In the genomic region with DNA sequence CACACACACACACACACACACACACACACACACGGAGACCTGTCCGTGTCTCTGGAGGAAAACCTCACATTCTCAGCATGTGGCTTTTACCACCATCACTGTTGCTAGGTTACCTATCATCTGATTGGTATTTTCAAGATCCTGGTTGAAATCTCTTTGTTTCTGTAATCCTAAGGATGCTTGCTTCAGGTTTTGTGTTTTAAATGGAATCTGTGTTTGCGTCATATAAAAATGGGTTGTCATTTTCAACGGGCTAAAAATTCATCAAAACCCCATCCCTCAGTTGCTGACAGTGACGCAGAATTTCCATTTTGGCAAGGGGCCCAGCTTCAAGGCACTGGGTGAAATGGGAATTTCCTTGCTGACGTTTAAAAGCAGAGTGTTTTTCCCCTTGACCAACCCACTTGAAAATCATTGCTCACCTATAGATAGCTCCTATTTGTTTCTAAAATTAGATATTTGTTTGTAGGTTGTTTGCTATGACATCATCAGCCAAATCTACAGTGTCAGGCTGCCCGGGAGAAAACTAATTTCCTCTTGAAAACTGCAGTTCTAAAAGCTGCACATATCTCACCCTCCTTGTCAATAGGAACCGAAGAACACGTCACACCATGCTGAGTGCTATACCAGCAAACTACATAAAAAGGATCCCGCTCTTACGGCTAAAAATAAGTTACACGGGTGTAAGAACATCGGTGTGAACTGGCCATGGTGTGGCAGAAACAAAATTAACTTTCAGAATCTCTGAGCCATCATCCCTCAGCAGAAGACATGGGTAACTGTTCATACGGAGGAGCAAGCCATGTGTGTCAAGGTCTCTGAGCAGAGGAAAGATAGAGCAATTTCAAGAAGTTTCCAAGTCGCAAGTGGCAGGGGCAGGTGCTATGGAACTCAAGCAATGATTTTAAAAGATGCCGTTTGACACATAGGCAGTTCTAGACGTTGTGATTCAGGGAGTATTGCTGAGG, we compare ENCODE assay signal across 11 mouse cellular contexts. TPM values are rescaled to one million over a fixed set of nuclear protein-coding genes. Genes with fewer than 3 reads are reported as not detected.
DNase-seq lines count a peak whose midpoint lies in the region; ATAC-seq lines count a peak whose summit lies in the region.
"Had no signal": no experiment of that assay in that cellular context is flagged by ENCODE, and none has a peak within 500 bp of the region (broad histone marks: within the 10 kb centered on the region; RNA-seq: fewer than 3 reads in every experiment).

No protein-coding gene starts in this region.

- no peaks in the 10 kb centered on the region for H3K9me3 ChIP-seq in hindbrain, embryonic 16.5 days (ENCODE audit: control insufficient read depth, low read length)
- H3K9me3 ChIP-seq: midbrain, embryonic 12.5 days had no signal

- peaks cover 7% of the 10 kb centered on the region for H3K4me1 ChIP-seq in hindbrain, embryonic 16.5 days (ENCODE audit: control insufficient read depth, insufficient read depth, low read depth, low read length)

- H3K4me2 ChIP-seq in hindbrain, embryonic 16.5 days (ENCODE audit: low read length) = no peak overlapping the region; the same call in 1 of the 2 replicates
- H3K4me2 ChIP-seq: midbrain, embryonic 12.5 days had no signal

- DNase-seq in gastrocnemius, postnatal 10 days = peak; percentile 12
- DNase-seq in gastrocnemius, adult 18-20 months (ENCODE audit: low spot score) = no peak
- peak; percentile 89 for DNase-seq in CD4-positive helper T cell, adult 2 months (ENCODE audit: low read depth, low spot score)
- peak; percentile 62 for DNase-seq in brain, adult 2 months (ENCODE audit: low read depth, low spot score)
- DNase-seq in liver = no peak
- no peak for DNase-seq in gastrocnemius, adult 8-10 months (ENCODE audit: low spot score in 2 of 2)
- DNase-seq in frontal cortex, postnatal 25 days (ENCODE audit: low spot score in 2 of 2) = no peak
- DNase-seq: cerebellum, adult 8-10 months; gastrocnemius, postnatal 36 days had no signal

- peak; percentile 73 for ATAC-seq in hindbrain, embryonic 16.5 days

- no peak overlapping the region for H3K4me3 ChIP-seq in hindbrain, embryonic 16.5 days (ENCODE audit: low read length)
- H3K4me3 ChIP-seq: midbrain, embryonic 12.5 days had no signal

- H3K27me3 ChIP-seq in hindbrain, embryonic 16.5 days (replicated peaks; ENCODE audit: control insufficient read depth, insufficient read depth, low read length) = no peaks in the 10 kb centered on the region
- H3K27me3 ChIP-seq: midbrain, embryonic 12.5 days had no signal

- no peak overlapping the region for H3K9ac ChIP-seq in hindbrain, embryonic 16.5 days (ENCODE audit: low read depth, low read length)
- H3K9ac ChIP-seq: midbrain, embryonic 12.5 days had no signal

- 62% methylated on average over 17 of the region's 17 CpGs for WGBS in hindbrain, embryonic 16.5 days

- peak overlapping the region; percentile 34; the same call in 1 of the 2 replicates for H3K27ac ChIP-seq in hindbrain, embryonic 16.5 days (ENCODE audit: low read depth, low read length)
- H3K27ac ChIP-seq: midbrain, embryonic 12.5 days had no signal

- no peaks in the 10 kb centered on the region for H3K36me3 ChIP-seq in hindbrain, embryonic 16.5 days (ENCODE audit: control insufficient read depth, insufficient read depth, low read length)
- H3K36me3 ChIP-seq: midbrain, embryonic 12.5 days had no signal

RNA-seq across cellular contexts. Expression of gene Rasgrp1, which starts 47.4 kb away (rescaled TPM):
- total RNA-seq in gastrocnemius, postnatal 10 days (2021) = under 1 TPM; 0.54 to 0.86 TPM
- not detected for total RNA-seq in gastrocnemius, adult 18-20 months (2021)
- 2.5 TPM in 2 replicates for polyA plus RNA-seq in hindbrain, embryonic 16.5 days (2015; fragmentation: Nextera tagmentation; extraction: Ambion mirVana)
- total RNA-seq in gastrocnemius, adult 8-10 months (2022) = under 1 TPM in 1 of 4 experiments, not detected in 3; 0.10 TPM

Comparison
In these comparisons a context has a peak if more than half of its experiments do, and no peak if none do; other contexts are left out.
1. DNase-seq: peak in gastrocnemius, postnatal 10 days (single experiment), CD4-positive helper T cell, adult 2 months (single experiment) and brain, adult 2 months (single experiment); none in gastrocnemius, adult 18-20 months (single experiment), liver (single experiment), gastrocnemius, adult 8-10 months (0 of 2) and frontal cortex, postnatal 25 days (0 of 2).